31 mouse cellular contexts compared by ENCODE assay signal in genomic region chr12:45946918-45947317, GRCm38 (mm10).
"Had no signal": no experiment of that assay in that cellular context is flagged by ENCODE, and none has a peak within 500 bp of the region (broad histone marks: within the 10 kb centered on the region; RNA-seq: fewer than 3 reads in every experiment).

No protein-coding gene starts in this region.

- H3K4me3 ChIP-seq: left cerebral cortex, adult 2 months; limb, embryonic 10.5 days; limb, embryonic 12.5 days; limb, embryonic 13.5 days; limb, embryonic 15.5 days; liver, embryonic 12.5 days; liver, embryonic 13.5 days; liver, embryonic 15.5 days; lung, embryonic 15.5 days; megakaryocyte, embryonic 14.5 days; midbrain, embryonic 10.5 days; midbrain, embryonic 12.5 days; midbrain, embryonic 13.5 days; midbrain, embryonic 15.5 days; myocyte had no signal

- H3K9me3 ChIP-seq: limb, embryonic 10.5 days; limb, embryonic 12.5 days; limb, embryonic 13.5 days; limb, embryonic 15.5 days; liver, embryonic 12.5 days; liver, embryonic 13.5 days; liver, embryonic 15.5 days; lung, embryonic 15.5 days; megakaryocyte, embryonic 14.5 days; midbrain, embryonic 10.5 days; midbrain, embryonic 12.5 days; midbrain, embryonic 13.5 days; midbrain, embryonic 15.5 days had no signal

- H3K27ac ChIP-seq: left cerebral cortex, adult 2 months; limb, embryonic 10.5 days; limb, embryonic 12.5 days; limb, embryonic 13.5 days; limb, embryonic 15.5 days; liver, embryonic 12.5 days; liver, embryonic 13.5 days; liver, embryonic 14.5 days; liver, embryonic 15.5 days; lung, embryonic 15.5 days; macrophage; midbrain, embryonic 10.5 days; midbrain, embryonic 12.5 days; midbrain, embryonic 13.5 days; midbrain, embryonic 15.5 days had no signal

- H3K4me2 ChIP-seq: limb, embryonic 12.5 days; limb, embryonic 13.5 days; limb, embryonic 15.5 days; liver, embryonic 11.5 days; liver, embryonic 12.5 days; liver, embryonic 13.5 days; liver, embryonic 15.5 days; lung, embryonic 14.5 days; lung, embryonic 15.5 days; midbrain, embryonic 12.5 days; midbrain, embryonic 13.5 days; midbrain, embryonic 15.5 days had no signal

- ATAC-seq: liver, embryonic 12.5 days; liver, postnatal 0 days; lung, postnatal 0 days; midbrain, embryonic 13.5 days; midbrain, embryonic 15.5 days; midbrain, embryonic 16.5 days had no signal

- H3K9ac ChIP-seq: limb, embryonic 12.5 days; limb, embryonic 13.5 days; limb, embryonic 15.5 days; liver, embryonic 12.5 days; liver, embryonic 13.5 days; liver, embryonic 14.5 days; liver, embryonic 15.5 days; liver, postnatal 0 days; lung, embryonic 14.5 days; lung, embryonic 15.5 days; midbrain, embryonic 12.5 days; midbrain, embryonic 13.5 days; midbrain, embryonic 15.5 days had no signal

- DNase-seq: layer of hippocampus, postnatal 36 days; left cerebral cortex, postnatal 4 days; liver; liver, embryonic 13.5 days; liver, postnatal 0 days; lung, adult 18-20 months; lung, adult 2 months; lung, embryonic 14.5 days; lung, postnatal 10 days; lung, postnatal 14 days; lung, postnatal 36 days; lung, postnatal 4 days had no signal

- H3K36me3 ChIP-seq: limb, embryonic 10.5 days; limb, embryonic 12.5 days; limb, embryonic 13.5 days; limb, embryonic 15.5 days; liver, embryonic 12.5 days; liver, embryonic 13.5 days; liver, embryonic 15.5 days; lung, embryonic 15.5 days; midbrain, embryonic 10.5 days; midbrain, embryonic 12.5 days; midbrain, embryonic 13.5 days; midbrain, embryonic 15.5 days had no signal

- H3K4me1 ChIP-seq: limb, embryonic 10.5 days; limb, embryonic 12.5 days; limb, embryonic 13.5 days; limb, embryonic 15.5 days; liver, embryonic 12.5 days; liver, embryonic 13.5 days; liver, embryonic 15.5 days; lung, embryonic 15.5 days; megakaryocyte, embryonic 14.5 days; midbrain, embryonic 10.5 days; midbrain, embryonic 12.5 days; midbrain, embryonic 15.5 days had no signal

- H3K27me3 ChIP-seq: limb, embryonic 12.5 days; limb, embryonic 13.5 days; limb, embryonic 15.5 days; liver, embryonic 12.5 days; liver, embryonic 13.5 days; liver, embryonic 15.5 days; lung, embryonic 15.5 days; megakaryocyte, embryonic 14.5 days; midbrain, embryonic 12.5 days; midbrain, embryonic 13.5 days; midbrain, embryonic 15.5 days had no signal
